Mouse (Mus musculus): ENCODE data around the gene Tmem106a. TPM values are rescaled to one million over a fixed set of nuclear protein-coding genes. Genes with fewer than 3 reads are reported as not detected.
"Not testable (repeated sequence)": the region's sequence is repeated elsewhere in the genome, so short reads cannot be mapped to it uniquely, and the experiment has no call there.

Tmem106a gene
- polyA plus RNA-seq, 1 experiment from 2014 or later = 3.9 TPM

- peak within 1 kb of the TSS; percentile 56 for H3K4me3 ChIP-seq (ENCODE audit: low read depth, low read length)
- peak within 1 kb of the TSS; percentile 81 for H3K27ac ChIP-seq (ENCODE audit: low read depth, low read length)
- no peaks in the 10 kb centered on the region for H3K27me3 ChIP-seq (ENCODE audit: control insufficient read depth, insufficient read depth, low read length)
- H3K9ac ChIP-seq (replicated peaks; ENCODE audit: low read depth, low read length) = peak within 1 kb of the TSS; percentile 46
- 0 out of 2 replicates have a peak, but pooled peaks cover 2% of the 10 kb centered on the region for H3K4me1 ChIP-seq (ENCODE audit: control insufficient read depth, insufficient read depth, low read length)
- no peaks in the 10 kb centered on the region for H3K9me3 ChIP-seq (ENCODE audit: control insufficient read depth, low read length)
- H3K36me3 ChIP-seq (ENCODE audit: control insufficient read depth, insufficient read depth, low read length) = no peaks in the 10 kb centered on the region
- under 1% methylated on average over 34 of the region's 34 CpGs for WGBS
- H3K4me2 ChIP-seq (ENCODE audit: low read depth, low read length) = peak within 1 kb of the TSS; percentile 81
- ATAC-seq (ENCODE audit: low read depth) = peak; percentile 87
These were observed 45.2 kb downstream of the Tmem106a start, which contains the start of gene Rdm1 for GRCm38 (mm10) chr11:101626995-101627856. TSS of gene Rdm1 (plus strand) at chr11:101627195.

- peak overlapping the region; percentile 56 for H3K4me3 ChIP-seq (ENCODE audit: low read depth, low read length)
- ATAC-seq (ENCODE audit: low read depth) = peak; percentile 52
- 0 out of 2 replicates have a peak, but pooled peaks cover 2% of the 10 kb centered on the region for H3K4me1 ChIP-seq (ENCODE audit: control insufficient read depth, insufficient read depth, low read length)
- H3K27ac ChIP-seq (ENCODE audit: low read depth, low read length) = peak overlapping the region; percentile 81
- no peaks in the 10 kb centered on the region for H3K27me3 ChIP-seq (ENCODE audit: control insufficient read depth, insufficient read depth, low read length)
- H3K36me3 ChIP-seq (ENCODE audit: control insufficient read depth, insufficient read depth, low read length) = no peaks in the 10 kb centered on the region
- under 1% methylated on average over 33 of the region's 33 CpGs for WGBS
- peak overlapping the region; percentile 81 for H3K4me2 ChIP-seq (ENCODE audit: low read depth, low read length)
- H3K9ac ChIP-seq (replicated peaks; ENCODE audit: low read depth, low read length) = peak overlapping the region; percentile 46
- H3K9me3 ChIP-seq (ENCODE audit: control insufficient read depth, low read length) = no peaks in the 10 kb centered on the region
These were observed 46.0 kb downstream of the Tmem106a start for GRCm38 (mm10) chr11:101627857-101628559.

- not testable (repeated sequence) for H3K9ac ChIP-seq (replicated peaks; ENCODE audit: low read depth, low read length); ATAC-seq (ENCODE audit: low read depth); H3K27ac ChIP-seq (ENCODE audit: low read depth, low read length); H3K27me3 ChIP-seq (ENCODE audit: control insufficient read depth, insufficient read depth, low read length); H3K4me3 ChIP-seq (ENCODE audit: low read depth, low read length); H3K9me3 ChIP-seq (ENCODE audit: control insufficient read depth, low read length); H3K4me1 ChIP-seq (ENCODE audit: control insufficient read depth, insufficient read depth, low read length); H3K36me3 ChIP-seq (ENCODE audit: control insufficient read depth, insufficient read depth, low read length)
- peak overlapping the region; percentile 81 for H3K4me2 ChIP-seq (ENCODE audit: low read depth, low read length)
- 79% methylated on average over 4 of the region's 5 CpGs for WGBS
These were observed 46.8 kb downstream of the Tmem106a start for GRCm38 (mm10) chr11:101628733-101629417.

- no peak overlapping the region for H3K9ac ChIP-seq (replicated peaks; ENCODE audit: low read depth, low read length)
- H3K36me3 ChIP-seq (ENCODE audit: control insufficient read depth, insufficient read depth, low read length) = no peaks in the 10 kb centered on the region
- H3K9me3 ChIP-seq (ENCODE audit: control insufficient read depth, low read length) = no peaks in the 10 kb centered on the region
- 89% methylated on average over 10 of the region's 10 CpGs for WGBS
- H3K27ac ChIP-seq (ENCODE audit: low read depth, low read length) = no peak overlapping the region
- no peak overlapping the region for H3K4me3 ChIP-seq (ENCODE audit: low read depth, low read length)
- ATAC-seq (ENCODE audit: low read depth) = no peak
- H3K4me2 ChIP-seq (ENCODE audit: low read depth, low read length) = no peak overlapping the region
- peaks cover under 1% of the 10 kb centered on the region; the same call in 1 of the 2 replicates for H3K4me1 ChIP-seq (ENCODE audit: control insufficient read depth, insufficient read depth, low read length)
- no peaks in the 10 kb centered on the region for H3K27me3 ChIP-seq (ENCODE audit: control insufficient read depth, insufficient read depth, low read length)
These were observed 53.6 kb downstream of the Tmem106a start for GRCm38 (mm10) chr11:101635660-101636059.

GRCm38 (mm10) chr11:101639761-101640160, 57.7 kb downstream of the Tmem106a start:
- Histone ChIP-seq H3K4me2 (ENCODE audit: low read depth, low read length) (no peak overlapping the region), H3K9me3 (ENCODE audit: control insufficient read depth, low read length) (no peaks in the 10 kb centered on the region), H3K9ac (replicated peaks; ENCODE audit: low read depth, low read length) (no peak overlapping the region), H3K27me3 (ENCODE audit: control insufficient read depth, insufficient read depth, low read length) (no peaks in the 10 kb centered on the region), H3K36me3 (ENCODE audit: control insufficient read depth, insufficient read depth, low read length) (no peaks in the 10 kb centered on the region), H3K27ac (ENCODE audit: low read depth, low read length) (no peak overlapping the region), H3K4me1 (ENCODE audit: control insufficient read depth, insufficient read depth, low read length) (peaks cover 2% of the 10 kb centered on the region; the same call in 1 of the 2 replicates), H3K4me3 (ENCODE audit: low read depth, low read length) (no peak overlapping the region)
- no peak for ATAC-seq (ENCODE audit: low read depth)
- WGBS = 97% methylated on average over 4 of the region's 4 CpGs

GRCm38 (mm10) chr11:101640857-101641709, 59.0 kb downstream of the Tmem106a start:
- H3K4me1 ChIP-seq (ENCODE audit: control insufficient read depth, insufficient read depth, low read length); H3K36me3 ChIP-seq (ENCODE audit: control insufficient read depth, insufficient read depth, low read length); H3K9me3 ChIP-seq (ENCODE audit: control insufficient read depth, low read length); H3K27me3 ChIP-seq (ENCODE audit: control insufficient read depth, insufficient read depth, low read length): not testable (repeated sequence)
- H3K27ac ChIP-seq (ENCODE audit: low read depth, low read length) = peak overlapping the region; percentile 82
- peak overlapping the region; percentile 25; the same call in 1 of the 2 replicates for H3K4me3 ChIP-seq (ENCODE audit: low read depth, low read length)
- ATAC-seq (ENCODE audit: low read depth) = peak; percentile 77
- 5% methylated on average over 48 of the region's 53 CpGs for WGBS
- peak overlapping the region; percentile 44 for H3K4me2 ChIP-seq (ENCODE audit: low read depth, low read length)
- H3K9ac ChIP-seq (replicated peaks; ENCODE audit: low read depth, low read length) = peak overlapping the region; percentile 42; the same call in 1 of the 2 replicates
